Mouse (Mus musculus) limb, embryonic 15.5 days (tissue): ENCODE measurements at regions not wholly inside any gene's neighbourhood (a gene's known extent, or its start where the extent isn't known, plus 50 kb on each side); places are given as distances from the start of the nearest gene placed in this dataset.

Experiments
- ATAC-seq: fragments of 200-750 bp; cut with Nextera tagmentation; 2 replicates; pipeline ENCODE4 v1.8.0; 2017; ENCODE audit warnings: low read depth, moderate TSS enrichment; ENCODE audit not compliant: insufficient number of reproducible peaks, low FRiP score, low TSS enrichment
- H3K27ac ChIP-seq: fragments of 300-500 bp; sonication (generic); 2 replicates; pipeline ENCODE4 v1.5.1; 2015; ENCODE audit warnings: moderate library complexity, mild to moderate bottlenecking, inconsistent platforms
- H3K27me3 ChIP-seq: fragments of 300-500 bp; sonication (generic); 2 replicates; pipeline ENCODE4 v1.6.1; 2015; ENCODE audit warnings: inconsistent platforms
- H3K36me3 ChIP-seq: fragments of 300-500 bp; sonication (generic); 2 replicates; pipeline ENCODE4 v1.6.1; 2015; ENCODE audit warnings: inconsistent platforms
- H3K4me1 ChIP-seq: fragments of 300-500 bp; sonication (generic); 2 replicates; pipeline ENCODE4 v1.6.1; 2015; ENCODE audit warnings: inconsistent platforms
- H3K4me2 ChIP-seq: fragments of 300-500 bp; sonication (generic); 2 replicates; pipeline ENCODE4 v1.6.1; 2015; ENCODE audit warnings: mild to moderate bottlenecking, inconsistent platforms
- H3K4me3 ChIP-seq: fragments of 300-500 bp; sonication (generic); 2 replicates; pipeline ENCODE4 v1.5.1; 2015; ENCODE audit warnings: mild to moderate bottlenecking, inconsistent platforms
- H3K9ac ChIP-seq: fragments of 300-500 bp; sonication (generic); 2 replicates; pipeline ENCODE4 v1.6.1; 2015; ENCODE audit warnings: inconsistent platforms
- H3K9me3 ChIP-seq: fragments of 300-500 bp; sonication (generic); 2 replicates; pipeline ENCODE4 v1.6.1; 2016; ENCODE audit warnings: inconsistent platforms
- WGBS: fragments of 180-500 bp; shearing (Covaris S2); methylation state at CpG from one replicate; pipeline ENCODE4 v1.1.7; 2015; 5-methylcytosine and 5-hydroxymethylcytosine counted together

DNA sequence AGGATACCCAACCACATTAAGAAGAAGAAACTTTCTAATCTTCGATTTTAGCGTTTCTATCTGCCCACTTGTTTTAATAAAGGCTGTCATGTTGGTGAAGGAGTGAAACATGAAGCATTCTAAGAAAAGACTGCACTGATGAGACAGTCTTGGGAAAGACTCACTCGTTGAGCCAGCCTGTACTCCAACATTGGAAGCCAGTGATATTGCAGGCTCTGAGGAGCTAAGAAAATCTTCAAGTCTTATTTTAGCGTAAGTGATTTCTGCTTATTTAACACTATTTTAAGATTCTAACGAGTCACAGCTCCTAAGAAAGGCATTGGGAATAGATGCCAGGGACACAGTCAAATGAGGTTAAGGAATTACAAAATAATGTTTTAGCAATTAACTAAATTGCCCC lies 78.9 kb upstream of the 1700066M21Rik start:
- WGBS: 82% methylated on average over 5 of the region's 5 CpGs
- Histone ChIP-seq H3K4me1 (peaks cover 3% of the 10 kb centered on the region; the same call in 1 of the 2 replicates), H3K9ac (no peak overlapping the region), H3K27ac (no peak overlapping the region), H3K27me3 (no peaks in the 10 kb centered on the region), H3K4me2 (no peak overlapping the region), H3K4me3 (no peak overlapping the region), H3K9me3 (no peaks in the 10 kb centered on the region), H3K36me3 (no peaks in the 10 kb centered on the region)
- no peak for ATAC-seq

DNA sequence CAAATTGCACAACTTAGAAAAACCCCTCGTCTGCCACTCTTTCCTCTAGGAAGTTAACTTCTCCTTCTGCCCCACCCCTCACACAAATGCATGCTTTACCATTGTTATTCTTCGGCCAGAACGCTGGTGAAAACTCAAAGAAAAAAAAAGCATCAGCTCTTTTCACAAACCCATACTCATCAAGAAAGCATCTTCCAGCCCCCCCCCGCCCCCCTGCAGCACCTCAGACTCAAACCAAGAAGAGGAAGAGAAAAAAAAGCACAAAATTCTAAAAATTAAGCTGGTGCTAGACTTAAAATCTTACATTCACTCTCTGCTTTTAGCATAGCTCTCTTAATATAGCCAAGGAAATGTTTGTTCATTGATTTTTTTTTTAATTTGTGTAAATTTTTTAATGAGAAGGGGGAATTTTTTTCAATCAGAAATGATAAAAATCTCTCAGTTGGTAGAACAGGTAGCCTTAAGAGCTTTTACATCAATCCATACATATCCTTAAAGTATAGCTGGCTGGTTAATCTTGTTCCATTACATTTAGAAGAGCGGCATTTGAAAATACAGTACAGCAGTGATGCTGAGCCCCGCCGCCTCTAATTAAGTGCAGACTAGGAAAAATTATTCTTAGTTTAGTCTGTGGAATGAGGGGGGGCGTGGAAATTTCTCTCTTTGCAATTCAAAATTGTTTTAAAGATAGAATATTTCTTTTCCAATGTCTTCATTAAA lies 76.0 kb upstream of the 1700066M21Rik start:
- Histone ChIP-seq H3K4me1 (peaks cover under 1% of the 10 kb centered on the region; the same call in 1 of the 2 replicates), H3K9ac (no peak overlapping the region), H3K27me3 (no peaks in the 10 kb centered on the region), H3K9me3 (no peaks in the 10 kb centered on the region), H3K4me2 (no peak overlapping the region), H3K4me3 (no peak overlapping the region), H3K36me3 (no peaks in the 10 kb centered on the region), H3K27ac (no peak overlapping the region)
- ATAC-seq: no peak
- WGBS: 54% methylated on average over 8 of the region's 8 CpGs

DNA sequence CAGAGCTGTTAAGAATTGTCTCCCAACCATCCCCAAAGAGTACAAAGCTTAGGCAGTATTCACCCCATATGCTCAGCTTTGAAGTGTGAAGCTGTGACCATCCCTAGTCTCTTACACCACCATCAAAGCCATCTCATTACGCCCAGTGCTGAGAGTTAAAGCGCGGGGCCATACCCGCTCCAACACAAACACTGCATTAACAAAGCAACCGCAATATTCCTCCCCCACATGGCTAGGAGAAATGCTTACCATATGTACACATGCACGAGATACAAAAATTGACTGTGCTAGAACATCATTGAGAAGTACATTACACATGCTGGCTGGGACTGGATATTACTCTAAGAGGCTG lies 75.5 kb upstream of the 1700066M21Rik start:
- ATAC-seq: no peak
- H3K4me3 ChIP-seq: no peak overlapping the region
- H3K27me3 ChIP-seq: no peaks in the 10 kb centered on the region
- H3K36me3 ChIP-seq: no peaks in the 10 kb centered on the region
- no peak overlapping the region for H3K27ac ChIP-seq
- no peak overlapping the region for H3K4me2 ChIP-seq
- WGBS: 44% methylated on average over 6 of the region's 6 CpGs
- no peaks in the 10 kb centered on the region for H3K9me3 ChIP-seq
- H3K4me1 ChIP-seq: no peaks in the 10 kb centered on the region
- no peak overlapping the region for H3K9ac ChIP-seq

DNA sequence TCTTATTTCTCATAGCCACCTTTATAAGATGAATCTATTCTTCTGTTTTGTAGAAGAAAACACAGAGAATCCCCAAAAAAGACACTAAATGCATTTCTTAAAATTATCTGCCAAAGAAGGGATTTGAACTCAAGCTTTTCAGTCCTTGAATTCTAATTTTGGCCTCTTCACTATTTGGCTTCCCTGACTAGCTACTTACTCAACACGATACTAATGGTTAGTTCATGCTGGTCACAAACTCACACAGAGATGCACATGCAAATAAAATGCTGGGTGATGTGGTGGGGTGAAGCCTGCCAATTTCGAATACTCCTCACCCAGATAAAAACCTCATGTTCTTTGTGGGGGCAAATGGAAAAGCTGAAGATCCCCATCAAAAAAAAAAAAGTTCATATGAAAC lies 72.7 kb upstream of the 1700066M21Rik start:
- 79% methylated on average over 2 of the region's 2 CpGs for WGBS
- no peak overlapping the region for H3K4me2 ChIP-seq

DNA sequence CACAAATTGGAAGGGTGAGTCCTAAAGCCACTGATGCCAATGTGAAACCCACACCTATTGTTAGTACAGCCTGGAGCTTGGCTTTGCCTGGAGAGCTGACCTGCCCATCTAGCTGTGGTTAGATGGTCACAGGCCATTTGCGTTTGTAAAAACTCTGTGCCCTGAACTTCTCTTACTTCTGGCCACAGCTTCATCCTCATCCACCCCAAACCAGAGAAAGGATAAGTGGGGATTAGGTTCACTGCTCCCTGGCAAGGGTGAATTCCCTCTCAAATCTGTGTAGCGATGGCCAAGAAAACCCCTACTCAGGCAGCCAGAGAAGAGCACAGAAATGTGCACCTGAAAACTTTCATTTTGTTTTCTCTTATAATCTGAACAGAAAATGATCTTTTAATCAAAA lies 54.9 kb upstream of the 1700066M21Rik start:
- H3K4me3 ChIP-seq: no peak overlapping the region
- no peak overlapping the region for H3K4me2 ChIP-seq
- H3K9me3 ChIP-seq: no peaks in the 10 kb centered on the region
- WGBS: 86% methylated on average over 2 of the region's 2 CpGs
- no peaks in the 10 kb centered on the region for H3K36me3 ChIP-seq
- no peak overlapping the region for H3K27ac ChIP-seq
- no peaks in the 10 kb centered on the region for H3K27me3 ChIP-seq
- no peaks in the 10 kb centered on the region for H3K4me1 ChIP-seq
- no peak overlapping the region for H3K9ac ChIP-seq
- ATAC-seq: no peak

More for the DNA sequence above, 72.7 kb upstream of the 1700066M21Rik start:
- Histone ChIP-seq H3K9ac (no peak overlapping the region), H3K36me3 (no peaks in the 10 kb centered on the region), H3K27ac (no peak overlapping the region), H3K4me3 (no peak overlapping the region), H3K4me1 (no peaks in the 10 kb centered on the region), H3K9me3 (no peaks in the 10 kb centered on the region), H3K27me3 (no peaks in the 10 kb centered on the region)
- no peak for ATAC-seq

DNA sequence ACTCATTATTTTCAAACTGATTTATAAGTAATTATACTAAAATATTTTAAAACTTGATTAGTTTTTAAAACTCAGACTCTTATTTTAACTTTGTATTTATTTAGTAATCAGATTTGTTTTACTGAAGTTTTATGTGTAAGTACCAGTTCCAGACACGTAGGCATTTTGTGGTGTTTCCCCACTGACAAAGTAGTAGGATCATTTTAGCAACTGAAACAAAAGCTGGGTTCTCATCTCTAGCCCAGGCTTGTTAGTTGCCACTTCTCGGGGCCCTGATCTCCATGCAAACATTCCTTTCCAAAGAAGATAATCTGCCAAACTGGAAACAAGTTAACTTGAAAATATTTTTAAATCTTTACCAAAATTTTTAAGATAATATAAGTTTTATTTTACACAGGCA lies 54.3 kb upstream of the 1700066M21Rik start:
- 65% methylated on average over 2 of the region's 2 CpGs for WGBS
- Histone ChIP-seq H3K4me1 (no peaks in the 10 kb centered on the region), H3K36me3 (no peaks in the 10 kb centered on the region), H3K4me2 (no peak overlapping the region), H3K9me3 (no peaks in the 10 kb centered on the region), H3K4me3 (no peak overlapping the region), H3K27ac (no peak overlapping the region), H3K27me3 (no peaks in the 10 kb centered on the region), H3K9ac (no peak overlapping the region)
- ATAC-seq: no peak

DNA sequence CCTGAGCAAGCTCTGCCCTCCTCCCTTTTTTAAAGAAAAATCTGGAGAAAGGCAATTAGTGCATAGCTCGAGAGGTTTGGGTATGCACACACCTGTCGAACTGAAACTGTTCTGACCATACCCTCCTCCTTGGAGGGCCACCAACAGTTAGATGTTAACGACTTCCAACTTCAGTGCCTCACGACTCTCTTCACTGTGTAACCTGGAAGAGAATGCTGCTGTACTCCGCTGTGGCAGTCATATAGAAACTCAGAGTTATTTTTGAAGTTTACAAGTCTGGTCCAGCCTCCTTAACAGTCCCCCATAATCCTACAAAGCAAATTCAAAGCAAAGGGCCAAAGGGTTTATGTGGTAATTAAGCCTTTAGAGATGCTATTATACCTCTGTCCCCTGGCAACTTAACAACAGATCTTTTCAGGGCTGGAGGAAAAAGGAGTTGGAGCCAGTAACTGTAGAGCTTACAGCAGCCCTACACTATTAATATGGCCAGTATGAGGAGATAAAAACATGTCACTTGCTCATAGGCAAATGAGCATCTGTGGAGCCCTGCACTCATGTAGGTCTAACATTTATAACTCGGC lies 51.7 kb upstream of the 1700066M21Rik start:
- Histone ChIP-seq H3K27ac (no peak overlapping the region), H3K9me3 (no peaks in the 10 kb centered on the region), H3K9ac (no peak overlapping the region), H3K36me3 (no peaks in the 10 kb centered on the region), H3K27me3 (no peaks in the 10 kb centered on the region), H3K4me3 (no peak overlapping the region), H3K4me1 (no peaks in the 10 kb centered on the region), H3K4me2 (no peak overlapping the region)
- no peak for ATAC-seq
- WGBS: 17% methylated on average over 6 of the region's 6 CpGs
